Mouse (Mus musculus) myocyte (in vitro differentiated cells): ENCODE measurements at regions not wholly inside any gene's neighbourhood (a gene's known extent, or its start where the extent isn't known, plus 50 kb on each side); places are given as distances from the start of the nearest gene placed in this dataset.

Experiments used
- H3K27me3 ChIP-seq: one replicate; pipeline ENCODE4 v1.6.1; 2011; ENCODE audit not compliant: control insufficient read depth, insufficient read depth, insufficient read length
- H3K36me3 ChIP-seq: one replicate; pipeline ENCODE4 v1.6.1; 2011; ENCODE audit not compliant: control insufficient read depth, insufficient read depth
- H3K4me2 ChIP-seq: one replicate; pipeline ENCODE4 v1.6.1; 2011; ENCODE audit warnings: low read depth, control low read depth
- H3K4me3 ChIP-seq: one replicate; pipeline ENCODE4 v1.5.1; 2011; ENCODE audit warnings: mild to moderate bottlenecking, control low read depth, moderate library complexity
- H3K79me2 ChIP-seq: one replicate; pipeline ENCODE4 v1.6.1; 2011; ENCODE audit not compliant: control insufficient read depth, insufficient read depth
- H3ac ChIP-seq: one replicate; pipeline ENCODE4 v1.6.1; 2011; ENCODE audit not compliant: control insufficient read depth, insufficient read length
- CEBPB ChIP-seq: IDR thresholded peaks from 2 replicates; pipeline ENCODE4 v1.6.1; 2011; ENCODE audit warnings: mild to moderate bottlenecking, moderate library complexity; ENCODE audit not compliant: poor library complexity, insufficient read depth, severe bottlenecking
- E2F4 ChIP-seq: IDR thresholded peaks from one replicate; pipeline ENCODE4 v1.6.1; 2011; ENCODE audit warnings: mild to moderate bottlenecking, control low read depth, moderate library complexity; ENCODE audit not compliant: insufficient read depth
- MAX ChIP-seq: IDR thresholded peaks from one replicate; pipeline ENCODE4 v1.6.1; 2011; ENCODE audit warnings: low read depth, mild to moderate bottlenecking, control low read depth
- MYOD1 ChIP-seq, 3 experiments: IDR thresholded peaks; one replicate each; pipeline ENCODE4 v1.6.1; 2011; ENCODE audit warnings: control low read depth in 2 of 3, low read depth in 2 of 3, mild to moderate bottlenecking in 2 of 3, moderate library complexity in 1 of 3; ENCODE audit not compliant: insufficient read length in 2 of 3, control insufficient read depth in 1 of 3
- MYOG ChIP-seq, 3 experiments: IDR thresholded peaks; one replicate each; pipeline ENCODE4 v1.6.1; 2011; ENCODE audit warnings: control low read depth in 2 of 3, low read depth in 2 of 3, mild to moderate bottlenecking in 2 of 3; ENCODE audit not compliant: insufficient read length in 2 of 3, control insufficient read depth in 1 of 3, insufficient read depth in 1 of 3
- POLR2A ChIP-seq: IDR thresholded peaks from one replicate; pipeline ENCODE4 v1.6.1; 2011; ENCODE audit warnings: low read depth, mild to moderate bottlenecking, control low read depth, moderate library complexity; ENCODE audit not compliant: insufficient read length
- POLR2AphosphoS2 ChIP-seq: IDR thresholded peaks from one replicate; pipeline ENCODE4 v1.6.1; 2011; ENCODE audit warnings: low read depth, control low read depth; ENCODE audit not compliant: insufficient read length
- REST ChIP-seq: IDR thresholded peaks from one replicate; pipeline ENCODE4 v1.6.1; 2011; ENCODE audit warnings: mild to moderate bottlenecking, control low read depth, moderate library complexity; ENCODE audit not compliant: insufficient read depth, insufficient read length
- SRF ChIP-seq: IDR thresholded peaks from one replicate; pipeline ENCODE4 v1.6.1; 2011; ENCODE audit warnings: low read depth; ENCODE audit not compliant: control insufficient read depth, insufficient read length
- TCF12 ChIP-seq: IDR thresholded peaks from one replicate; pipeline ENCODE4 v1.6.1; 2011; ENCODE audit warnings: mild to moderate bottlenecking, control low read depth; ENCODE audit not compliant: poor library complexity, insufficient read depth, severe bottlenecking
- TCF3 ChIP-seq: IDR thresholded peaks from one replicate; pipeline ENCODE4 v1.6.1; 2011; ENCODE audit warnings: low read depth, control low read depth; ENCODE audit not compliant: insufficient read length
- USF1 ChIP-seq: IDR thresholded peaks from one replicate; pipeline ENCODE4 v1.6.1; 2011; ENCODE audit warnings: low read depth, mild to moderate bottlenecking, control low read depth, moderate library complexity

DNA sequence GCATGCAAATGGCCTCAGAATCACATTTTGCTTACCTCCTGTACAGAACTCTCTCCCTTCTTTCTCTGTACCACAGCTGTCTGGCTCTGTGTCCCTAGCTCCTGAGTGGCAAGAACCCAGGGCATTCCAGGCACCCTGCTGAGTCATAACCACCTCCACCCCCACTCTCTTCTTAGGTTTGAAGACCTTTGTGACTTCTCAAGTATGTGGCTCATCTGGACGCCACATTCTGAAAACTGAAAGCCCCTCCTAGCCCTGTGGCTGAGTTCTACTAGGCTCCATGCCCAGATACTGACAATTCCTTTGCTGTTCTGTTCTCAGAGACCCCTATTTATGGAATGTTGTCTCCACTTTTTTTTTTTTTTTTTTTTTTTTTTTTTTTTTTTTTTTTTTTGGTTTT lies 136.9 kb upstream of the Klf6 start:
- H3K36me3 ChIP-seq, result no peaks in the 10 kb centered on the region
- TF ChIP-seq E2F4, result no peak
- no peak for TF ChIP-seq POLR2AphosphoS2
- TF ChIP-seq CEBPB, result 0 out of 2 replicates have a peak, but pooled peaks have one; percentile 2
- TF ChIP-seq TCF12, result peak; percentile 59
- TF ChIP-seq REST, result no peak
- no peak for TF ChIP-seq MAX
- no peak for TF ChIP-seq SRF
- no peak for TF ChIP-seq USF1
- TF ChIP-seq MYOG (IDR thresholded peaks at IDR 0.05; ENCODE audit: control insufficient read depth in 1 of 3, insufficient read depth in 1 of 3, insufficient read length in 2 of 3, low read depth in 2 of 3), result peak in 2 of 3 experiments; percentile 69 to 77
- no peak for TF ChIP-seq TCF3
- no peak for TF ChIP-seq POLR2A
- TF ChIP-seq MYOD1 (IDR thresholded peaks at IDR 0.05; ENCODE audit: control insufficient read depth in 1 of 3, insufficient read length in 2 of 3, low read depth in 2 of 3), result peak; percentile 38 to 81 (median 49)
- H3K4me3 ChIP-seq, result no peak overlapping the region
- no peaks in the 10 kb centered on the region for H3K79me2 ChIP-seq
- no peaks in the 10 kb centered on the region for H3K27me3 ChIP-seq
- H3K4me2 ChIP-seq, result peak overlapping the region; percentile 44
- H3ac ChIP-seq, result no peak overlapping the region

DNA sequence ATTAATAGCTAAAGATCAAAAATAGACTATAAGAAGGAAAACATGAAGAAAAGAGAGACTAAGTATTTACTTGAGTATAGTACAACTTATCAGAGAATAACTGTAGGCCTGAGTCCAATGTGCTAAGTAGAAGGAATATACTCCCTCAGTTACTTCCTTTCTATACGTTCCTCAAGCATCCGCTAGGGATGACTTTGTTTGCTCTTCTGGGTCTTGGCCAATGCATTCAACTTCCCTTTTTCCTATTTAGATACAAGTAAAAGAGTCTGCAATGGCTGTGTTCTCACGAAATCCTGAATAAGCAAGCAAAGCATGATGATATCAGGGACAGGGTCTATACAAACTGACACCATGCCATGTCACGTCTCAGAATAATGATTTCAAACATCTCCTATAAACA lies 135.3 kb upstream of the Klf6 start:
- TF ChIP-seq REST, result no peak
- TF ChIP-seq E2F4, result no peak
- no peak for TF ChIP-seq MYOG (IDR thresholded peaks at IDR 0.05; ENCODE audit: control insufficient read depth in 1 of 3, insufficient read depth in 1 of 3, insufficient read length in 2 of 3, low read depth in 2 of 3)
- no peak for TF ChIP-seq POLR2AphosphoS2
- TF ChIP-seq POLR2A, result no peak
- TF ChIP-seq MYOD1 (IDR thresholded peaks at IDR 0.05; ENCODE audit: control insufficient read depth in 1 of 3, insufficient read length in 2 of 3, low read depth in 2 of 3), result no peak
- TF ChIP-seq CEBPB, result no peak
- TF ChIP-seq MAX, result no peak
- TF ChIP-seq TCF3, result no peak
- no peak for TF ChIP-seq USF1
- TF ChIP-seq TCF12, result no peak
- Histone ChIP-seq H3K36me3 (no peaks in the 10 kb centered on the region), H3K79me2 (no peaks in the 10 kb centered on the region), H3K27me3 (no peaks in the 10 kb centered on the region), H3K4me3 (no peak overlapping the region), H3K4me2 (no peak overlapping the region), H3ac (no peak overlapping the region)

DNA sequence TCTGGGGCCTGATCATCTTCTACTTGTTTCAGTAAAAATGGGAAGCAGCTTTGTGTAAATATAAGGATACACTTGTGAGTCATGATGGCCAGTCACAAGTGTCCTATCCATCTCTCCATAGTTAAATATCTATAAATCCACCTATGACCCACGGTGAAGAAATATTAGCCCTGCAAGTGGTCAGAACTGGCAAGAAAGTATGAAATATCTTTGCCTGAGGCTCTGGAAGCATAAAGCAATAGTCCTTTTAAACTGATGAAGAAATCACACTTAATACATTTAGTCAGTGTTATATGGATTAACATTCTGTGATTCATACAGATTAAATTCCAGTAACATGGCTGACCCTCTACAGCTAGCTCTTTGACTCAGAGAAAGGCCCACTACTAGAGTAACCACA lies 134.8 kb upstream of the Klf6 start:
- H3K4me3 ChIP-seq, result no peak overlapping the region
- no peaks in the 10 kb centered on the region for H3K79me2 ChIP-seq
- no peaks in the 10 kb centered on the region for H3K27me3 ChIP-seq
- TF ChIP-seq MYOD1 (IDR thresholded peaks at IDR 0.05; ENCODE audit: control insufficient read depth in 1 of 3, insufficient read length in 2 of 3, low read depth in 2 of 3) (no peak), CEBPB (no peak), SRF (no peak), USF1 (no peak), TCF12 (no peak)
- H3K4me2 ChIP-seq, result no peak overlapping the region
- H3ac ChIP-seq, result no peak overlapping the region
- H3K36me3 ChIP-seq, result no peaks in the 10 kb centered on the region

DNA sequence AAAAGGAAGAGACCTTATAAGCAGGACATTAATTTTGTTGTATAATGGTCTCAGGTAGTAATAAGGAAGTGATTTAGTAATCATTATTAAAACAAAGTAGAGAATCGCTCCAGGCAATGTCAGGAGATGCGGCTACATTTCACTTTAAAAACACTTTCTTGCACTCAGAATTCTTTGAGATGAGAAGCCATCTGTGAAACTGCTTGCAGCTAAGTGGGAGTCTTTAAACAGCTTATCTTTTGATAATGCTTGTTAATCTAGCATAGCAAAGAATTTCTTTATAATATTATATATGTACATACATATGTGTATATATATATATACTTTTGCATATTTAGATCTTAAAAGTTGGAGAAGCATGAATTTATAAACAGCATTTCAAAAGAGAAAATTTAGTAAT lies 133.1 kb upstream of the Klf6 start:
- no peak overlapping the region for H3K4me2 ChIP-seq
- H3ac ChIP-seq, result no peak overlapping the region
- H3K79me2 ChIP-seq, result no peaks in the 10 kb centered on the region
- TF ChIP-seq SRF, result no peak
- TF ChIP-seq POLR2A, result no peak
- TF ChIP-seq USF1, result no peak
- TF ChIP-seq REST, result no peak
- TF ChIP-seq TCF3, result no peak
- no peak for TF ChIP-seq TCF12
- no peaks in the 10 kb centered on the region for H3K27me3 ChIP-seq
- no peaks in the 10 kb centered on the region for H3K36me3 ChIP-seq
- no peak overlapping the region for H3K4me3 ChIP-seq

DNA sequence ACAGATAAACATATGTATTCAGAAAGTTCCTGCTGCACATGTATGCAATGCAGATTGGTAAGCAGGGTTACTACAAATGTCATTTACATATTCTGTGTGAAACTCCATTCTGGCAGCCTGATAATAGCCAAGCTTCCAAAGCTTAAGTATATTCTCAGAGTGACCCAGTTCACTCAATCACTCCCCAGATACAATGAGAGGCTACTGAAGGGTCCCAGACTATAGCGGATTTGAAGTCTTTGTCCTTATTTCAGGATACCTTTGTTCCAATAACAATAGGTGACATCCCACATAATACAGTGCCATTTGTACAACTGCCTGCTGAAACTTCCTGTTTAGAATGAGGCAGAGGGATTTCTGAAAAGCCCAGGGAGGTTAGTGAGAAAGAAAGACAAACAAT lies 132.5 kb upstream of the Klf6 start:
- H3K4me3 ChIP-seq, result no peak overlapping the region
- no peak for TF ChIP-seq CEBPB
- no peak for TF ChIP-seq USF1
- TF ChIP-seq REST, result no peak
- TF ChIP-seq E2F4, result no peak
- TF ChIP-seq MAX, result no peak
- no peak for TF ChIP-seq TCF12
- H3K79me2 ChIP-seq, result no peaks in the 10 kb centered on the region
- no peak overlapping the region for H3K4me2 ChIP-seq
- no peaks in the 10 kb centered on the region for H3K27me3 ChIP-seq
- H3ac ChIP-seq, result no peak overlapping the region
- no peaks in the 10 kb centered on the region for H3K36me3 ChIP-seq
